Comparison of ENCODE assay signal across 24 mouse cellular contexts in the genomic region with DNA sequence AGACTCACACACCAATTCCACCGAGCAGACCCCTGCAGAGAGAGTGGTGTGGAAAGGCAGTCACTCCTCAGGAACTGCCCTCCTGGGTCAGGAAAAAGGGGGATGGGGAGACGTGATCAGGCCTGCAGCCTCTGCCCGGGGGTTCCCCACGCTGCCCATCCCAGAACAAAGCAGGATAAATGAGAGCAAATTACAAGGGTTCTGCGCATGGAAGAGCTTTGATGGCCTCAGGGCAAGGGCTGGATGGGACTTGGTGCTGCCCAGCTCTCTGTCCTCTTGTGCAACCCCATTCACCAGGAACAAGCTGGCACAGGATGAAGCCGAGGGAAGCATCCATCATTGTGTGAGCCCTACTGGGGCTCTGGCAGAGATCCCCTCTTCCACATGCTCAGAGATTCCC. TPM values are rescaled to one million over a fixed set of nuclear protein-coding genes. Genes with fewer than 3 reads are reported as not detected.
"Had no signal": no experiment of that assay in that cellular context is flagged by ENCODE, and none has a peak within 500 bp of the region (broad histone marks: within the 10 kb centered on the region; RNA-seq: fewer than 3 reads in every experiment).

No protein-coding gene starts in this region.

- H3K27ac ChIP-seq: kidney, postnatal 0 days; layer of hippocampus, adult 2 months; limb, embryonic 12.5 days; limb, embryonic 15.5 days; liver, embryonic 14.5 days; macrophage; neural tube, embryonic 13.5 days; stomach, embryonic 15.5 days had no signal

- H3K4me1 ChIP-seq: neural tube, embryonic 13.5 days; stomach, embryonic 15.5 days had no signal

- ATAC-seq: liver, postnatal 0 days; lung, postnatal 0 days had no signal

- H3K4me2 ChIP-seq: limb, embryonic 12.5 days; limb, embryonic 15.5 days; liver, embryonic 11.5 days; lung, embryonic 14.5 days; neural tube, embryonic 13.5 days; stomach, embryonic 15.5 days had no signal

- H3K27me3 ChIP-seq: limb, embryonic 15.5 days; neural tube, embryonic 13.5 days; stomach, embryonic 15.5 days had no signal

- H3K9ac ChIP-seq: limb, embryonic 12.5 days; limb, embryonic 15.5 days; liver, embryonic 14.5 days; liver, postnatal 0 days; lung, embryonic 14.5 days; neural tube, embryonic 13.5 days; stomach, embryonic 15.5 days had no signal

- DNase-seq: kidney, adult 2 months; kidney, postnatal 25 days; layer of hippocampus, adult 9-11 months; liver, postnatal 0 days; lung, embryonic 14.5 days; midbrain, embryonic 14.5 days; retina, postnatal 1 day; right cerebral cortex, postnatal 25 days; spleen, adult 18-20 months; thymus, postnatal 25 days had no signal

- H3K4me3 ChIP-seq: layer of hippocampus, adult 2 months; limb, embryonic 12.5 days; limb, embryonic 15.5 days; myocyte; neural tube, embryonic 13.5 days; stomach, embryonic 15.5 days had no signal

- H3K9me3 ChIP-seq: limb, embryonic 12.5 days; limb, embryonic 15.5 days; neural tube, embryonic 13.5 days; stomach, embryonic 15.5 days had no signal

- H3K36me3 ChIP-seq: limb, embryonic 12.5 days; limb, embryonic 15.5 days; neural tube, embryonic 13.5 days; stomach, embryonic 15.5 days had no signal

RNA-seq across cellular contexts. Expression of gene Fat2, which starts 35.6 kb away (rescaled TPM):
- total RNA-seq: megakaryocyte, adult 5-6 weeks; monocyte, adult 5-6 weeks; neutrophil, adult 5-6 weeks had no signal
- polyA plus RNA-seq: liver, embryonic 11.5 days; liver, postnatal 0 days; macrophage had no signal

RNA-seq across cellular contexts. Expression of gene Sparc, which starts 51.0 kb away (rescaled TPM):
- total RNA-seq: monocyte, adult 5-6 weeks had no signal
